Mouse (Mus musculus) testis, postnatal 10 days (tissue): ENCODE data around the gene Mrgprf.

Experiments used
- DNase-seq: peaks from one replicate; pipeline ENCODE4 v3.0.0; 2021; ENCODE audit warnings: low spot score

Mrgprf gene

GRCm38 (mm10) chr7:145335616-145336332 lies 35.1 kb downstream of the Mrgprf start:
- DNase-seq, result no peak

- DNase-seq, result no peak
Measured at GRCm38 (mm10) chr7:145337889-145338288, 37.3 kb downstream of the Mrgprf start.

- DNase-seq, result no peak
Measured at GRCm38 (mm10) chr7:145340248-145340904, 39.7 kb downstream of the Mrgprf start.
